Mouse (Mus musculus): ENCODE measurements at regions not wholly inside any gene's neighbourhood (a gene's known extent, or its start where the extent isn't known, plus 50 kb on each side); places are given as distances from the start of the nearest gene placed in this dataset.
"Not testable (repeated sequence)": the region's sequence is repeated elsewhere in the genome, so short reads cannot be mapped to it uniquely, and the experiment has no call there.

DNA sequence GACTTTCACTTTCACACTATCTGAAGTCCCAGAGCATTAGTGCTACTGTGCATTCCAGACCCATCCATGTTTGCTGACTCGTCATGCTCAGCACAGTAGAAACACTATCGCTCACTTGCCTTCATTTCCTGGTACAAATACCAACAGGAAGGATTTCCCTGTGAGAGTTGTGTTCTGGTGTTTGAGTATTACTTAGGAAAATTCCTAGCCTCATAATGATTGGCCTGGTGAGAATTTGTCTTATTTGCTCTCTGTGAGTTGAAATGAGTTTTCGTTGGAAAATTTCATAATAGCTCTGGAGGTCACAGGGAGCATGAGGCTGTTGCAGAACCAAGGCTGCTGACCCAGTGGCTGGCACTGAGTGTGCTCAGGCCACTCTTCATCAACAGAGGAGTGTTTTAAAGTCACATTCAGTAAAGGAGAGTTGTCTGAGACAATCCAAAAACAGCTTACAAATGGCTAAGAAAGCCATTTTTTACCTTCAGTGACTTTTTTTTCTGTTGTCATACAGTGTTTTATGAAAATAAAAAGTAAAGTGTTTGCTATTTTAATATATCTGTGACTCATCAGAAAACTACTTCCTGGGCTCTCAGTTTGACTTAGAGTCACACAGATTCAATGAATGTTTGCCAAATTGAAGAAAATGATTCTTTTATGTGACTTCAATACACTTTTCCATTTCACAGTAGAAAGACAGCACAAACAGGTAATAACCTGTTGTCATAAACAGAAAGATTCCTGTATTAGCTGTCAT lies 64.4 kb upstream of the Zcchc2 start:
- no peak overlapping the region for H3K4me2 ChIP-seq (replicated peaks)
- ATAC-seq (ENCODE audit: low FRiP score, low read depth) = no peak
- no peak overlapping the region for H3K4me3 ChIP-seq
- no peaks in the 10 kb centered on the region for H3K27me3 ChIP-seq (replicated peaks)
- H3K4me1 ChIP-seq = no peaks in the 10 kb centered on the region
- no peaks in the 10 kb centered on the region for H3K36me3 ChIP-seq
- no peak overlapping the region for H3K9ac ChIP-seq
- H3K9me3 ChIP-seq = no peaks in the 10 kb centered on the region
- H3K27ac ChIP-seq = no peak overlapping the region
- WGBS = 89% methylated on average over 3 of the region's 3 CpGs

DNA sequence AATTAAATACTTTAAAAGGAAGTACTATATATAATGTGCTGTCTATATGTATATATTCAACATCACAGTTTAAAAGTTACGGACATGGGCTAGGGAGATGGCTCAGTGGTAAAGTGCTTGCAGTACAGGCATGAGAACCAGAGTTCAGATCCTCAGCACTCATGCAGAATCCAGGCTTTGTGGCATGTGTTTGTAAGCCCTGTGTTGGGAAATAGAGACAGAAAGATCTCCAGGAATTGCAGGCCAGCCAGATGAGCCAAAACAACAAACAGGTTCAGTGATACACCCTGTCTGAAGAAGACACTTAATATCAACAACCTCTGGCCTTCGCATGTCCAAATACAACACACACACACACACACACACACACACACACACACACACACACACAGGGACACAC lies 63.3 kb upstream of the Zcchc2 start:
- no peak overlapping the region for H3K4me3 ChIP-seq
- no peak overlapping the region for H3K9ac ChIP-seq
- no peak overlapping the region for H3K4me2 ChIP-seq (replicated peaks)
- no peak overlapping the region for H3K27ac ChIP-seq
- ATAC-seq (ENCODE audit: low FRiP score, low read depth) = no peak
- 90% methylated on average over 2 of the region's 2 CpGs for WGBS
- H3K36me3 ChIP-seq = no peaks in the 10 kb centered on the region
- H3K9me3 ChIP-seq = no peaks in the 10 kb centered on the region
- no peaks in the 10 kb centered on the region for H3K4me1 ChIP-seq
- H3K27me3 ChIP-seq (replicated peaks) = no peaks in the 10 kb centered on the region

DNA sequence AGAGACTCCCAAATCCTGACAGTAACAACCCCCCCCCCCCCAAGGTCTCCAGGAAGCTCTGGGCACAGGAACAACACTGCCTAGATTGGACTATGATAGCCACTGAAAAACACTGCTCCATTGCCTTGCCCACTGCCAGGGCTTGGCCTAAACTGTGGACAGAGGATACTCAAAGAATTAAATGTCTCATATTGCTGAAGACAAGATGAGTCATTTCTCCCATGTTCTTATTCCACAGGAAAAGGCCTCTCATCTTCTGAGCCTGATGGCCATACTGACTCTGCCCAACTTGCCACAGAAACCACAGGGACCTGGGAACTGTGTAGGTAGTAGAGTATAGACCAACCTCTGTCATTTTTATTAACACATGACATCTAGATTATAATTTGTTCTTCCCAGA lies 59.4 kb upstream of the Zcchc2 start:
- Histone ChIP-seq H3K36me3 (no peaks in the 10 kb centered on the region), H3K27ac (no peak overlapping the region), H3K9me3 (no peaks in the 10 kb centered on the region), H3K4me2 (replicated peaks) (no peak overlapping the region), H3K27me3 (replicated peaks) (no peaks in the 10 kb centered on the region), H3K9ac (no peak overlapping the region), H3K4me1 (no peaks in the 10 kb centered on the region), H3K4me3 (no peak overlapping the region)
- no peak for ATAC-seq (ENCODE audit: low FRiP score, low read depth)

DNA sequence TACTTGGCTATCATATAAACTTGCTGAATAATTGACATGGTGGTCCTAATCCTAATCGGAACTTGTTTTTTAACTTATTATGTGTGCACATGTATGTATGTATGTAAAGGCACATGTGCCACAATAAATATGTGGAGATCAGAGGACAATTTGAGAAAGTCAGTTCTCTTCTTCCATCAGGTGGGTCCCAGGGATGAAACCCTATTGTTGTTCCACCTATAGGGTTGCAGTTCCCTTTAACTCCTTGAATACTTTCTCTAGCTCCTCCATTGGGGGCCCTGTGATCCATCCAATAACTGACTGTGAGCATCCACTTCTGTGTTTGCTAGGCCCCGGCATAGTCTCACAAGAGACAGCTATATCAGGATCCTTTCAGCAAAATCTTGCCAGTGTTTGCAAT lies 56.0 kb upstream of the Zcchc2 start:
- not testable (repeated sequence) for ATAC-seq (ENCODE audit: low FRiP score, low read depth); H3K4me2 ChIP-seq (replicated peaks); H3K4me1 ChIP-seq; H3K9ac ChIP-seq; H3K36me3 ChIP-seq; H3K27ac ChIP-seq; H3K27me3 ChIP-seq (replicated peaks); H3K4me3 ChIP-seq; H3K9me3 ChIP-seq
- 93% methylated on average over 2 of the region's 2 CpGs for WGBS

Measured in neural tube, embryonic 12.5 days (tissue).